Mouse (Mus musculus) megakaryocyte, adult 5-6 weeks (primary cell): Measurements from ENCODE around the gene Gm8127. TPM values are rescaled to one million over a fixed set of nuclear protein-coding genes. Genes with fewer than 3 reads are reported as not detected.

Source experiments
- total RNA-seq, 2 experiments: library from RNA; stranded (forward) in 1 of 2; stranded (reverse) in 1 of 2; fragments of 153-499, 151-499 nt in 1 of 2; fragments of 221-1000, 200-1000 nt in 1 of 2; gene quantifications; 2 replicates each; pipeline versions ENCODE4 v1.2.3 to v1.2.4; 2015 to 2017

Gm8127 gene
- total RNA-seq, 2 experiments from 2014 or later = not detected

Other genes starting within 250 kb of the Gm8127 start
- not detected in 2 replicates for gene Gm8094, start 217.2 kb downstream of the Gm8127 start, total RNA-seq (2015)
- gene Gm8094, start 217.2 kb downstream of the Gm8127 start, total RNA-seq (2017) = not detected in 2 replicates
- gene Gm8104, start 193.2 kb downstream of the Gm8127 start, total RNA-seq (2015) = not detected in 2 replicates
- gene Gm8104, start 193.2 kb downstream of the Gm8127 start, total RNA-seq (2017) = not detected in 2 replicates
- gene Gm7233, start 114.0 kb downstream of the Gm8127 start, total RNA-seq (2015) = not detected in 2 replicates
- gene Gm7233, start 114.0 kb downstream of the Gm8127 start, total RNA-seq (2017) = not detected in 2 replicates
- not detected in 2 replicates for gene Gm8122, start 58.5 kb downstream of the Gm8127 start, total RNA-seq (2015)
- gene Gm8122, start 58.5 kb downstream of the Gm8127 start, total RNA-seq (2017) = not detected in 2 replicates
- gene Gm8126, start 35.2 kb downstream of the Gm8127 start, total RNA-seq (2015) = not detected in 2 replicates
- gene Gm8126, start 35.2 kb downstream of the Gm8127 start, total RNA-seq (2017) = not detected in 2 replicates
- gene Gm9732, start 18.8 kb downstream of the Gm8127 start, total RNA-seq (2015) = not detected in 2 replicates
- gene Gm9732, start 18.8 kb downstream of the Gm8127 start, total RNA-seq (2017) = not detected in 2 replicates
- gene 1700001F09Rik, start 54.0 kb upstream of the Gm8127 start, total RNA-seq (2015) = not detected in 2 replicates
- gene 1700001F09Rik, start 54.0 kb upstream of the Gm8127 start, total RNA-seq (2017) = not detected in 2 replicates
- gene Gm8138, start 122.5 kb upstream of the Gm8127 start, total RNA-seq (2015) = not detected in 2 replicates
- not detected in 2 replicates for gene Gm8138, start 122.5 kb upstream of the Gm8127 start, total RNA-seq (2017)
- not detected in 2 replicates for gene Gm5799, start 249.7 kb upstream of the Gm8127 start, total RNA-seq (2015)
- not detected in 2 replicates for gene Gm5799, start 249.7 kb upstream of the Gm8127 start, total RNA-seq (2017)